Mouse (Mus musculus): ENCODE results near the gene Glmp.

DNA sequence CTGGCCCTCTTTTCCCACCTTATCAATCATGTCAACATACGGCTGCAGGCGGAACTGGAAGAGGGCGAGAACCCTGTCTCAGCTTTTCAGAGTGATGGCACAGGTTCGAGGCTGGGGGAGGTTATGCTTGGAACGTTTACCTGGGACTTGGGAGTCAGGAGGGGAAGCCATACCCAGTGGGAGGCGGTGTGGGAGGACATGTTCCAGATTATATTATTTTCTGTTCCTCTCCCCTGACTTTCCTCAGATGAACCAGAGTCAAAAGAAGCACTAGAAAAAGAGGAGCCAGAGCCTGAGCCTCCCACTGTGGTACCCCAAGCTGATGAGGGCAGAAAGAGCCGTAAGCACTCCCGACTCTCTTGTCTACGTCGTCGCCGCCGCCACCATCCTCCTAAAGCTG is 25.9 kb downstream of the Glmp start:
- TF ChIP-seq CTCF (IDR thresholded peaks at IDR 0.05; ENCODE audit: extremely low read depth, insufficient read length, insufficient replicate concordance, low read depth, low read length) = no peak
- TF ChIP-seq POLR2A (IDR thresholded peaks at IDR 0.05; ENCODE audit: low read depth, low read length) = no peak
